Mouse (Mus musculus) kidney, postnatal 36 days (tissue): ENCODE measurements around the gene Slc5a3.

Experiments used
- DNase-seq, 2 experiments: peaks; one replicate each; pipeline ENCODE4 v3.0.0; 2021 to 2022; ENCODE audit warnings: mixed read lengths in 2 of 2

Slc5a3 gene

GRCm38 (mm10) chr16:92057852-92058643 is at the start of gene Slc5a3, which contains the start of the genes Mrps6 and Gm49711:
TSS of gene Slc5a3 (plus strand) at chr16:92058322.
TSS of gene Mrps6 (plus strand) at chr16:92058270.
TSS of gene Gm49711 (plus strand) at chr16:92058316.
- DNase-seq, result peak; percentile 87 to 93

DNA sequence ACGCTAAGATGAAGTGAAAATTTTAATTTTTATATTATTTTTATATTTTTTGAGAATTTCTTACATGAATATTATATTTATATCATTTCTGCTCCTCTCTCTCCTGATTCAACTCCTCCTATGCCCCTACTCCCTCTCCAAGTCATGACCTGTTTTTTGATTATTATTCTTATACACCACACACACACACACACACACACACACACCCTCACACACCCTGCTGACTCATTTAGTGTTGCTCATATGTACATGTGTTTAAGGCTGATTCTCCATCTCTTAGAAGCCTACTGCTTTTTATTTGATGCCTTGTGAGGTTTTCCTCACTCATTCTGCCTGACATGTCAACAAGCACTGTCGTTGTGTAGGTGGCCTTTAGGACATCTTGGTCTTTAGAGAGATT is 48.5 kb upstream of the Slc5a3 start:
- no peak for DNase-seq

DNA sequence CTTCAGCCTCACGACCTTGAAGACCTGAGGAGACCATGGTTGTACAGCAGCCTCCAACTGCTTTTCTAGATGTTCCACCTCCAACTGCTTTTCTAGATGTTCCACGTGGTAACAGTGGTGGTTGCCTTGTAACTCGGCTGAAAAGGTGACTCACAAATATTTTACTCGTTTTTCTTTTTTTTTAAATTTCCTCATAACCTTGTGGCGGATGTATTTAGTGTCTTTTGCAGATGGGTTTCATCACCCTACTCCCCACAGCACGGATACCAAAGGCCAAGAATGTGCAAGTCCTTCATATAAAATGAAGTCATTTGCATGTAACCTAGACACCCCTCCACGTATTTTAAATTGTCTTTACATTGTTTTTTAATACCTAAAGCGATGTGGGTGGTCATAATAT is 41.3 kb upstream of the Slc5a3 start:
- DNase-seq, result no peak

DNA sequence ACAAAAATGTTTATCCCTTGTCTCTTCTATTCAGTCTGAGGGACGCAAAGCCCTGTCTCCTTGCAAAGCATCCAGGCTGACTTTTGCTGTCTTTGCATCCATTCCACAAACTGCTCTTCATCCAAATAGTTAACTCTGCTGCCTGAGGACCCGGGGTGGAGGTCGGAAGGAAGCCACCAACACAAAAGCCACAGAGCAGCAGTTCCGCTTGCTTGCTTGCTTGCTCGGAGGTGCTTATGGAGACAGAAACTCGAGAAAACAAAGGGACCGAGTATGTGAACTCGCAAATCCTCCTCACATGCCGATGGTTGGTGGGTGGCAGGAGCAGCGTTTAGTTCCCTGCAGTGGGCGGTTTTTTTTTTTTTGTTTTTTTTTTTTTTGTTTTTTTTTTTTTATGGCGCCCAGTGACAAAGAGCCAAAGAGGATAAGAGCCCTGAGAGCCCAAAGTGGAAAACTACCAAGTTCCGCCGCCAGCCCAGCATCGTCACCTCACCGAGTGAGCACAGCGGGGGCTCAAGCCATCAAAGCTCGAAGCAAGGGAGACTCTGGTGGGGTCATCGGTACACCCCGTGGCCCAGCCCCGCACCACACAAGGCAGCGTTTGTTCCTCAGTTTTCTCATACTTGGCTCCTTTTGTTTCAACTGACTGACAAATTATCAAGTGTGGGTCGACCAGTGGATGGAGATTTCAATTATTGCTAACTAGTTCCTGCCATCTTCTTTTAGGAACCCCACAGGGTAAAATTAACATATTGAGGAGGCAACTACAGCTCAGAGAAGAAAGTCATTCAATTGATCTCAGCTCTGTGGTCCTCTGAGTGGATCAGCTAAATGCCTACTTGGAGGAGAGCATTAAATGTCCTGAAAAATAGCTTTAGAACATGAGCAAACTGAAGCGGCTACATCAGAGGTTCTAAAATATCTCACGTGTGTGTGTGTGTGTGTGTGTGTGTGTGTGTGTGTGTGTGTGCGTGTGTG is 38.7 kb upstream of the Slc5a3 start:
- peak; percentile 29 to 61 for DNase-seq

DNA sequence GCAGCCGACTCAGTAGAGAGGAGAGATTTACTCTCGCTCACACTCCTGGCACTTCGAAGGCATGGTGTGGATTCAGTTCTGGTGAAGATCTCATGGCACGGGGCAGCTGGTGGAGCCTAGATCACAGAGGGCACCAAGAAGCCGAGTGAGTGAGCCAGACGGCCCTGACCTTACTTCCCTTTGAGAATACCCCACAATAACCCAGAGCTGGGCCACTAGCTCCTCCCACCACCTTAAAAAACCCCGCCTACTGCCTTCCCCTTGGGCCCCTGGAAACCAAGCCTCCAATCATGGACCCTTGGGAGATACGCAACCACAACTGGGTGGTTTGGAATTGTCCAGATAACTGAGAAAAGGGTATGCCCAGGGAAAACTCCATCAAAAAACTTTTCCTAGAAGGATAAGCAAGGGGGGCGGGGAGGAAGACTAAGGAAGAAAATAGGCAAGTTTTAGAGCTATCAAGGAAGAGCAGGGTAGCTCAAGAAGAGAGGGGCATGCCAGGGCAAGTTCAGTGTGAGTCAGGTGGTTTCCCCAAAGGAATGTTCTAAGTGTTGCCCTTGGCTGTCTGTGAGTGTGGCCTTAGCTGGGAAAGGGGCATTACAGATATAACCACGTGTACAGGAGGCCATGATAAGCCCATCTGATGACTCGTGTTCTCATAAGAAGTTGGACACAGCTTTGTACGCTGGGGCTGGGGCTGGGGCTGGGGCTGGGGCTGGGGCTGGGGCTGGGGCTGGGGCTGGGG is 36.3 kb upstream of the Slc5a3 start:
- no peak for DNase-seq

- peak in 1 of 2 experiments; percentile 15 for DNase-seq
Observed at GRCm38 (mm10) chr16:92022494-92023283, 35.4 kb upstream of the Slc5a3 start.

GRCm38 (mm10) chr16:92033286-92033685 is 24.8 kb upstream of the Slc5a3 start:
- no peak for DNase-seq

DNA sequence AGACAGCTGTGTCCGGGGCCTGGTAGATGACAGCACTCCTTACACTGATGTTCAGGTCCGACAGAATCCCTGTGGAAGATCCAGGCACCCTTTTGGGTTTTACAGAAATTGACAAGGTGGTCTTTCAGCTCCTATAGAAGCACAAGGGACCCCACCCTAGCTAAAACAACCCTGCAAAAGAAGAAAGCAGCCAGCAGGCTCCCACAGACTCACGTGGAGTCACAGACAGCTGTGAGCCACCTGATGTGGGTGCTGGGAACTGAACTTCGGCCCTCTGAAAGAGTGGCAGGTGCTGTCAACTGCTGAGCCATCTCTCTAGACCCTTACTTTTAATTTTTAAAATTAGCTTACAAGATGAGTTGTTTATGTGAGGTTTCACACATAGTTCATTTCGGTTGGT is 23.4 kb upstream of the Slc5a3 start:
- DNase-seq, result no peak

DNA sequence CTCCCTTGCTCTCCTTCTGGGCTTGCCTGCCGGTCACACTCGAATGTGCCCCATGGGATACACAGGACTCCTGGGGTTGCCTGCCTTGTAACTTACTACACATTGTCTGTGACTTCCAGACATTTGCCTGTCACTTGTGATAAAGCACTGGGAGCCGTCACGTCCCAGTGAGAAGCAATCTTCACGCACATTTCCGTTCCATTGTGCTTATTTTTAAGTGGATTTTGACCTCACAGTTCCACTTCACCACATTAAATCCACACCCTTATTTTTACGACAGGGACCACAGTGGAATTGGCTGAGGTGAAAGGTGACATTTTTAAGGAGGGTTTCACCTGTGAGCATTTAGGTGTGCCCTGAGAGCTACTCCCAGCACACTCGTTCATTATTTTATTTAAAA is 21.4 kb upstream of the Slc5a3 start:
- DNase-seq, result no peak

DNA sequence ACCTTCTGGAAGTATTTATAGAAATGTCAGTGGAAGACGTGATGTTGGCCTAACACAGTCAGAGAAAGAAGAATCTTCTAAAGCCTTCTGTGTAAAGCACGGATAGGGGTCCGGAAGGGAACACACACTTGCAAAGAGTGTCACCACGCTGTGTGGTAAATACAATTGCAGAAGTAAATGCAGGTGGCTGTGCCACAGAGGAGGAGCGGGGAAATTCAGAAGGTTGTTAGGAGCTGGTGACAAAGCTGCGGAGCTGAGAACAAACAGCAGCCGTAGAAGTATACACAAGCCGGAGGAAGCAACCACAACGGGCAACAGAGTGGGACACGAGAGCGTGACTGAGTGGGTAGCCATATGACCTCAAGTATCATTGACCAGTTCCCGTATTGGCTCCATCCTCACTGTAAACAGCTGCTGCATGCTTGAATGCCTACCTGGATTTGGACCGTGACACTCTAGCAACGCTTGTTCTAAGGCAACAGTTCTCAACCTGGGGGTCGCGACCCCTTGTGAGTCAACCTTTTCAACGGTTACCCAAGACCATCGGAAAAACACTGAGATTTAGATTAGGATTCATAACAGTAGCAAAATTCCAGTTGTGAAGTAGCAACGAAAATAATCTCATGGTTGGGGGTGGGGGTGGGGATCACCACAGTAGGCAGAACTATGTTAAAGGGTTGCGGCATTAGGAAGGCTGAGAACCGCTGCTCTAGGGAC is 20.1 kb upstream of the Slc5a3 start:
- DNase-seq, result peak in 1 of 2 experiments; percentile 43

DNA sequence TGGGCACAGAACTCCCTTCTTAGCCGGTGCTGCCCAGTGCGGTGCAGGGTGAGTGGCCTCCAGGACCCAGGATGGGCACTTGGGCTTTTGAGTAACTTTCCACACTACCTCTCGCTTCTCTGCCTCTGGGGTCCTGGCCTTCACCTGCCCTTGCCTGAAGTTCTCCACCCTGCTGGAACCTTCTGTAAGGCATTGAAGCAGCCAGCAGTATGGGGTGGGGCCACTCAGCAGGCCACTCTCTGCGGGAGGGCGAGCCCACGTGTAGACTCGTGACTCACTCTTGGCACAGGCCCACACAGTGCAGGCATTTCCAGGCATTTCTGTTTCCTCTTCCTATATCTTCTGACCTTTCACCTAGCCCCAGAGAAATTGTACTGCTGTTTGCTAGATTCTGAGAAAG is 18.7 kb upstream of the Slc5a3 start:
- DNase-seq, result peak; percentile 39 to 52

GRCm38 (mm10) chr16:92039966-92040365 is 18.2 kb upstream of the Slc5a3 start:
- DNase-seq, result no peak

- no peak for DNase-seq
Observed at GRCm38 (mm10) chr16:92051777-92052310, 6.3 kb upstream of the Slc5a3 start.

- no peak for DNase-seq
Observed at GRCm38 (mm10) chr16:92052569-92052968, 5.6 kb upstream of the Slc5a3 start.

DNA sequence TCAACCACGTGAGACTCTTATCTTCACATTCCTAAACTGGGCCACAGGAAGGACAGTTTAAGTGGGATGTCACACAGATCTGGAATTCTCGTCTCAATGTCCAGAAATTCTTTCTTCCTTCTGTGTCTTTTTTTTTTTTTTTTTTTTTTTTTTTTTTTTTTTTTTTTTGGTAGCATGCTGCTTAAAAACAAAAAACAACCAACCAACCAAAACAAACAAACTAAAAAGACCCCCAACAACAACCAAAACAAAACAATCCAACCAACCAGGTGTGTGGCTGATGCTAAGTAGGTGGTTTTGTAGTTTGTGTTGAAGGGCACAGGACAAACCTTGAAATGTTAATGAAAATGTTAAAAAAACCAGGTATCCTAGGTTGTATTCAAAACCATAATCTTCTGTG is 1.4 kb upstream of the Slc5a3 start:
- DNase-seq, result no peak

DNA sequence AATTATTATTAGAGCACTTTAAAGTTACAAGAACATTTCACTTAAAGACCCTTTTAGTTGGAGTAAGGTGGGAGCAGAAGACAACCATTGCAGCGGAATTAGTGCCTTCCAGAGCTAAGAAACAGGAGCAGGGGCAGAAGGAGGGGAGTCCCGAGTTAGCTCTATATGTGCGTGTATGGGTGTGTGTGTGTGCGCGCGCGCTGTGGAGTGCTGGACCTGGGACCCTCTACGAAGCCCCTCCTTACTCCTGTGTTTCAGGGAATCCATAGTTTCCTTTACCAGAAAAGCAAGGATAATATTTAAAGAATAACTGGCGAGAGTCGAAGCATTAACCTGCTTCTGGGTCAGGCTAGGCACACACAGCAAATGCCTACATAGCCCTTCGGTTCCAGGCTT is 668 bp upstream of the Slc5a3 start:
- DNase-seq, result no peak

GRCm38 (mm10) chr16:92058644-92059620 is 810 bp downstream of the Slc5a3 start:
- peak in 1 of 2 experiments; percentile 41 for DNase-seq

GRCm38 (mm10) chr16:92060213-92060612 is 2.1 kb downstream of the Slc5a3 start:
- DNase-seq, result no peak

DNA sequence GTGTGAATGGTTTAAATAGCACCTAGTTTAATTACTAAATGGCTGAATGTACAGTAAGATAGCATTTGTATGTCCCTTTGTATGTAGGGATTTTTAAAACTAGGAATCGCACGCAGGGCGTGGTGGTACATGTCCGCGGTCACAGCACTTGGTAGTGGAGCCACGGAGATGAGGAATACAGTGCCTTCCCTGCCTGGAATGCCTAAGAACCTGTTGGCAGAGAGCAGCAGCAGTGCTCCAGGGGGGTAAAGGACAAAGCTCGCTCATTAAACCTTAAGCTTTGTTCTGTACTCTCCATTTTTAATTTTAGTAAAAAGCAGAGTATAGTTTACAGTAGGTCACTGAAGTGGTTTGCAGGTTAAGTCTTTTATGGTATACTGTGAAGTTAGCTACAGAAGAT is 3.5 kb downstream of the Slc5a3 start:
- DNase-seq, result peak; percentile 38 to 54

DNA sequence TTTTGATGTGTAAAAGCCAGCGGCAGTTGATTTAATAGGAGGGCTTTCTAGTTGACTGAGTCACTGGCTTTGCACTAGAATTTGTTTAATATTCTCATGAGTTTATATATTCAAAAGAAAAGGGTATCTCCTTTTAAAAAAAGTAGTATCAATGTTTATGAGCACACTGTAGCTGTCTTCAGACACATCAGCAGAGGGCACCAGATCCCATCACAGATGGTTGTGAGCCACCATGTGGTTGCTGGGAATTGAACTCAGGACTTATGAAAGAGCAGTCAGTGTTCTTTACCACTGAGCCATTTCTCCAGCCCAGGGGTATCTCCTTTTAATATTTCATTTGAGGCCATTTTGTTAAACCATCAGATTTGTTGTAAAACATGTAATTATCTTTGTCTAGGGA is 4.7 kb downstream of the Slc5a3 start:
- DNase-seq, result no peak
